Mouse (Mus musculus): ENCODE results near the gene Gm4353. TPM values are rescaled to one million over a fixed set of nuclear protein-coding genes. Genes with fewer than 3 reads are reported as not detected.
A peak's percentile ranks its signal among the peaks of the same experiment; 100 is the strongest.

The Gm4353 gene
- polyA plus RNA-seq, 1 experiment: 0.85 TPM

DNA sequence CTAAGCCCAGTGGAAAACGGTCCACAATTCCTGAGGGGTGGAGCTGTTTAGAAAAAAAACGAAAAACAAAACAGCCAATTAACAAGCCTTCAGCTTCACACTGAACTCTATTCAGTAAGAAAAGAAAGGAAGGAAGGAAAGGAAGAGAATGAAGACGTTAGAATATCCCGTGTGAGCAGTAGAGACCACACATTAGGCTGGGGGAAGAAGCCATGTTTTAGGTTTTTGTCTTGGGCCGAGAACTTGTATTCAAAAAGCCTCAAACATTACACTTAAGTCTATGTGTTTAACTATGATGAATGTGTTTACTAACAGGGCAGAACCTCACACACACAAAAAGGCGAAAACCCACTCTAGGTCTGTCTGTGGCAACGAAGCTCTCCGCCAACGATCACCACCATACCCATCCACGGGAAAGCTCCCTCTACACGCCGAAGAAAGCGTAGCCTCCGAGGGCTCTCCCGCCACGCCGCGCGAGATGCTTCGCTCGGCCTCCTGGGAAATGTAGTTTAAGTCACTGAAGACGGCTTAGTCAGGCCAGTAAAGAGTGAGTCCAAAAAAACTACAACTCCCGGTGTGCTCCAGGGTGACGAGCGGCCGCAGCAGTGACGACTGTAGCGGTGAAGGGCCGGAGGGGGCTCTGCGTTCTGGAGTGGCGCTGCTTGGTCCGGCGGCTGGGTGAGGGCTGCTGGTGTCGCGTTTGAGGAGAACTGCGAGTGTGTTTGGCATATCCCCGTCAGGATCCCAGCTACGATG, 8.5 kb upstream of the Gm4353 start:
- Histone ChIP-seq H3K27me3 (ENCODE audit: control insufficient read depth, insufficient read depth, low read length) (no peaks in the 10 kb centered on the region), H3K4me1 (ENCODE audit: control insufficient read depth, insufficient read depth, insufficient read length) (peaks cover 4% of the 10 kb centered on the region; the same call in 1 of the 2 replicates), H3K36me3 (ENCODE audit: control insufficient read depth, insufficient read depth, low read length) (no peaks in the 10 kb centered on the region), H3K27ac (ENCODE audit: insufficient read depth, low read length) (peak overlapping the region; percentile 86), H3K4me3 (ENCODE audit: extremely low read depth, insufficient read depth, insufficient read length) (peak overlapping the region; percentile 87)
- TF ChIP-seq POLR2A (IDR thresholded peaks at IDR 0.05; ENCODE audit: low read depth, low read length) (peak; percentile 74), CTCF (IDR thresholded peaks at IDR 0.05; ENCODE audit: extremely low read depth, insufficient read depth, insufficient read length, insufficient replicate concordance) (peak; percentile 16; the same call in 1 of the 2 replicates)
- peak; percentile 90 to 93 for DNase-seq (ENCODE audit: low read depth in 1 of 2, low spot score in 2 of 2)
- WGBS: under 1% methylated on average over 38 of the region's 38 CpGs

GRCm38 (mm10) chr7:116060739-116061138, 23.7 kb downstream of the Gm4353 start:
- Histone ChIP-seq H3K4me3 (ENCODE audit: extremely low read depth, insufficient read depth, insufficient read length) (no peak overlapping the region), H3K4me1 (ENCODE audit: control insufficient read depth, insufficient read depth, insufficient read length) (no peaks in the 10 kb centered on the region), H3K27ac (ENCODE audit: insufficient read depth, low read length) (no peak overlapping the region), H3K36me3 (ENCODE audit: control insufficient read depth, insufficient read depth, low read length) (no peaks in the 10 kb centered on the region), H3K27me3 (ENCODE audit: control insufficient read depth, insufficient read depth, low read length) (0 out of 2 replicates have a peak, but pooled peaks cover 2% of the 10 kb centered on the region)
- WGBS: 78% methylated on average over 1 of the region's 1 CpGs
- no peak for DNase-seq (ENCODE audit: low read depth in 1 of 2, low spot score in 2 of 2)
- TF ChIP-seq POLR2A (IDR thresholded peaks at IDR 0.05; ENCODE audit: low read depth, low read length) (no peak), CTCF (IDR thresholded peaks at IDR 0.05; ENCODE audit: extremely low read depth, insufficient read depth, insufficient read length, insufficient replicate concordance) (no peak)

- TF ChIP-seq POLR2A (IDR thresholded peaks at IDR 0.05; ENCODE audit: low read depth, low read length): no peak
- no peak for TF ChIP-seq CTCF (IDR thresholded peaks at IDR 0.05; ENCODE audit: extremely low read depth, insufficient read depth, insufficient read length, insufficient replicate concordance)
- no peak overlapping the region for H3K27ac ChIP-seq (ENCODE audit: insufficient read depth, low read length)
- H3K36me3 ChIP-seq (ENCODE audit: control insufficient read depth, insufficient read depth, low read length): no peaks in the 10 kb centered on the region
- no peak for DNase-seq (ENCODE audit: low read depth in 1 of 2, low spot score in 2 of 2)
- H3K4me3 ChIP-seq (ENCODE audit: extremely low read depth, insufficient read depth, insufficient read length): no peak overlapping the region; the same call in 1 of the 2 replicates
- H3K4me1 ChIP-seq (ENCODE audit: control insufficient read depth, insufficient read depth, insufficient read length): peaks cover 5% of the 10 kb centered on the region; the same call in 1 of the 2 replicates
- 38% methylated on average over 15 of the region's 15 CpGs for WGBS
- peaks cover 9% of the 10 kb centered on the region for H3K27me3 ChIP-seq (ENCODE audit: control insufficient read depth, insufficient read depth, low read length)
Observed at GRCm38 (mm10) chr7:116040470-116041019, 43.9 kb downstream of the Gm4353 start.

GRCm38 (mm10) chr7:116039538-116040466, 44.6 kb downstream of the Gm4353 start:
- Histone ChIP-seq H3K27me3 (ENCODE audit: control insufficient read depth, insufficient read depth, low read length) (peaks cover 9% of the 10 kb centered on the region), H3K4me3 (ENCODE audit: extremely low read depth, insufficient read depth, insufficient read length) (peak overlapping the region; percentile 46), H3K4me1 (ENCODE audit: control insufficient read depth, insufficient read depth, insufficient read length) (peaks cover 5% of the 10 kb centered on the region; the same call in 1 of the 2 replicates), H3K27ac (ENCODE audit: insufficient read depth, low read length) (no peak overlapping the region), H3K36me3 (ENCODE audit: control insufficient read depth, insufficient read depth, low read length) (no peaks in the 10 kb centered on the region)
- peak; percentile 26 to 70 for DNase-seq (ENCODE audit: low read depth in 1 of 2, low spot score in 2 of 2)
- TF ChIP-seq CTCF (IDR thresholded peaks at IDR 0.05; ENCODE audit: extremely low read depth, insufficient read depth, insufficient read length, insufficient replicate concordance) (peak; percentile 83; the same call in 1 of the 2 replicates), POLR2A (IDR thresholded peaks at IDR 0.05; ENCODE audit: low read depth, low read length) (no peak)
- 1% methylated on average over 48 of the region's 48 CpGs for WGBS

DNA sequence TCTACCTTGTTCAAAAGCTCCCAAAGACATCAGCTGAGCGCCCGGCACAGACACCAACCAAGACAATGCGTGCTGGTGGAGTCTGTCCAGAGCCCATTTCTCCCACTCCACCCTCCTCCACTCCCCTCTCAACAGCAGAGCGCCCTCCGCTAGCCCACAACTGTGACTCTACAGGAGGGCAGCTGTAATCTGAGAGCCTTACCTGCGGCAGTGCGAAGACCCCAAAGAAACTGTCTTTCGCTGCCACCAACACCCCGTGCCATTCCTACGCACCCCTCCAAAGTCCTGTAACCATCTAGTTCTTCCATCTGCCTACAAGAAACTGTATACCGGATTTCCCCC, 45.3 kb downstream of the Gm4353 start, which contains the start of gene 1110004F10Rik:
Gene 1110004F10Rik (plus strand): TSS at position 202 of the 342 bp plus-strand sequence.
- peaks cover 15% of the 10 kb centered on the region for H3K27me3 ChIP-seq (ENCODE audit: control insufficient read depth, insufficient read depth, low read length)
- DNase-seq (ENCODE audit: low read depth in 1 of 2, low spot score in 2 of 2): no peak
- H3K36me3 ChIP-seq (ENCODE audit: control insufficient read depth, insufficient read depth, low read length): no peaks in the 10 kb centered on the region
- TF ChIP-seq POLR2A (IDR thresholded peaks at IDR 0.05; ENCODE audit: low read depth, low read length) (no peak), CTCF (IDR thresholded peaks at IDR 0.05; ENCODE audit: extremely low read depth, insufficient read depth, insufficient read length, insufficient replicate concordance) (no peak)
- peaks cover 5% of the 10 kb centered on the region; the same call in 1 of the 2 replicates for H3K4me1 ChIP-seq (ENCODE audit: control insufficient read depth, insufficient read depth, insufficient read length)
- no peak within 1 kb of the TSS for H3K27ac ChIP-seq (ENCODE audit: insufficient read depth, low read length)
- WGBS: 6% methylated on average over 11 of the region's 11 CpGs
- H3K4me3 ChIP-seq (ENCODE audit: extremely low read depth, insufficient read depth, insufficient read length): peak within 1 kb of the TSS; percentile 46

DNA sequence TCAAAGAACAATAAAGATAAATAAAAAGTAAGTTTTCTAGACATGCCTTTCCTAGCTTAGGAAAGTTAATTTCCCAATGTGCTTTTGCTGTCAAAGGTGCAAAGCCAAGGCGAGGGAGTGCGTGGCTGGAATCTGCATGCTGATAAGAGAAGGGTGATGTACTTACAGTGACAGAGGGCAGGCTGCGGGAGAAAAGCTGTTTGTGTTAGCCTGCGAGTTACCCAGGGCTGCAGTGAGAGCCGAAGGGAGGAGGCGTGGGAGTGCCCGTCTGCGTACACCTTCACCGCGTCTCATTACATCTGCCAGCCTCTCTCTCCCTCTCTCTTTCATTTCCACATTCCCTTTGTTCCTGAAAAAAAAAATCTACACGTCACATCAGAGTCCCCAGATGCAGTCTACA, 45.9 kb downstream of the Gm4353 start, which contains the start of gene Sox6:
Gene Sox6 (minus strand): TSS at position 286 of the 400 bp plus-strand sequence.
- Histone ChIP-seq H3K4me1 (ENCODE audit: control insufficient read depth, insufficient read depth, insufficient read length) (peaks cover 8% of the 10 kb centered on the region), H3K27me3 (ENCODE audit: control insufficient read depth, insufficient read depth, low read length) (peaks cover 20% of the 10 kb centered on the region), H3K36me3 (ENCODE audit: control insufficient read depth, insufficient read depth, low read length) (no peaks in the 10 kb centered on the region), H3K27ac (ENCODE audit: insufficient read depth, low read length) (no peak within 1 kb of the TSS), H3K4me3 (ENCODE audit: extremely low read depth, insufficient read depth, insufficient read length) (peak within 1 kb of the TSS; percentile 46)
- TF ChIP-seq CTCF (IDR thresholded peaks at IDR 0.05; ENCODE audit: extremely low read depth, insufficient read depth, insufficient read length, insufficient replicate concordance): no peak
- TF ChIP-seq POLR2A (IDR thresholded peaks at IDR 0.05; ENCODE audit: low read depth, low read length): no peak
- no peak for DNase-seq (ENCODE audit: low read depth in 1 of 2, low spot score in 2 of 2)
- WGBS: 9% methylated on average over 11 of the region's 11 CpGs

Data from spleen, adult 2 months (tissue).